Mouse (Mus musculus): ENCODE measurements around the gene Slc12a8. TPM values are rescaled to one million over a fixed set of nuclear protein-coding genes. Genes with fewer than 3 reads are reported as not detected.

The Slc12a8 gene
- polyA plus RNA-seq, 2 experiments, result 0.94 to 0.97 TPM

GRCm38 (mm10) chr16:33605647-33606596 is 88.8 kb downstream of the Slc12a8 start:
- no peak for TF ChIP-seq POLR2A (IDR thresholded peaks at IDR 0.05; ENCODE audit: borderline replicate concordance, extremely low read depth, insufficient read depth, insufficient read length)
- ATAC-seq (ENCODE audit: low FRiP score, low read depth) (no peak), DNase-seq (ENCODE audit: low spot score) (no peak)
- Histone ChIP-seq H3K4me1 (ENCODE audit: control insufficient read depth, insufficient read depth, low read length) (no peaks in the 10 kb centered on the region), H3K9me3 (ENCODE audit: control insufficient read depth, low read length) (no peaks in the 10 kb centered on the region), H3K27ac (replicated peaks; ENCODE audit: low read depth, low read length) (no peak overlapping the region), H3K4me3 (replicated peaks; ENCODE audit: low read length) (no peak overlapping the region), H3K36me3 (ENCODE audit: control insufficient read depth, insufficient read depth, low read length) (no peaks in the 10 kb centered on the region), H3K4me2 (replicated peaks; ENCODE audit: low read depth, low read length, severe bottlenecking) (no peak overlapping the region), H3K27me3 (ENCODE audit: control insufficient read depth, insufficient read depth, low read length) (no peaks in the 10 kb centered on the region), H3K9ac (ENCODE audit: low read depth, low read length, severe bottlenecking) (no peak overlapping the region)
- 50% methylated on average over 9 of the region's 9 CpGs for WGBS

GRCm38 (mm10) chr16:33606691-33607532 is 89.8 kb downstream of the Slc12a8 start:
- H3K27me3 ChIP-seq (ENCODE audit: control insufficient read depth, insufficient read depth, low read length), result no peaks in the 10 kb centered on the region
- no peaks in the 10 kb centered on the region for H3K4me1 ChIP-seq (ENCODE audit: control insufficient read depth, insufficient read depth, low read length)
- no peaks in the 10 kb centered on the region for H3K9me3 ChIP-seq (ENCODE audit: control insufficient read depth, low read length)
- no peak overlapping the region for H3K4me3 ChIP-seq (replicated peaks; ENCODE audit: low read length)
- WGBS, result 60% methylated on average over 8 of the region's 8 CpGs
- no peak overlapping the region for H3K9ac ChIP-seq (ENCODE audit: low read depth, low read length, severe bottlenecking)
- H3K4me2 ChIP-seq (replicated peaks; ENCODE audit: low read depth, low read length, severe bottlenecking), result no peak overlapping the region
- H3K27ac ChIP-seq (replicated peaks; ENCODE audit: low read depth, low read length), result no peak overlapping the region
- H3K36me3 ChIP-seq (ENCODE audit: control insufficient read depth, insufficient read depth, low read length), result no peaks in the 10 kb centered on the region
- no peak for ATAC-seq (ENCODE audit: low FRiP score, low read depth)
- DNase-seq (ENCODE audit: low spot score), result no peak
- TF ChIP-seq POLR2A (IDR thresholded peaks at IDR 0.05; ENCODE audit: borderline replicate concordance, extremely low read depth, insufficient read depth, insufficient read length), result no peak

GRCm38 (mm10) chr16:33609554-33609953 is 92.4 kb downstream of the Slc12a8 start:
- DNase-seq (ENCODE audit: low spot score) (no peak), ATAC-seq (ENCODE audit: low FRiP score, low read depth) (no peak)
- Histone ChIP-seq H3K36me3 (ENCODE audit: control insufficient read depth, insufficient read depth, low read length) (no peaks in the 10 kb centered on the region), H3K9me3 (ENCODE audit: control insufficient read depth, low read length) (no peaks in the 10 kb centered on the region), H3K27ac (replicated peaks; ENCODE audit: low read depth, low read length) (no peak overlapping the region), H3K9ac (ENCODE audit: low read depth, low read length, severe bottlenecking) (no peak overlapping the region), H3K4me3 (replicated peaks; ENCODE audit: low read length) (no peak overlapping the region), H3K4me1 (ENCODE audit: control insufficient read depth, insufficient read depth, low read length) (no peaks in the 10 kb centered on the region), H3K4me2 (replicated peaks; ENCODE audit: low read depth, low read length, severe bottlenecking) (no peak overlapping the region), H3K27me3 (ENCODE audit: control insufficient read depth, insufficient read depth, low read length) (no peaks in the 10 kb centered on the region)
- 64% methylated on average over 2 of the region's 2 CpGs for WGBS
- TF ChIP-seq POLR2A (IDR thresholded peaks at IDR 0.05; ENCODE audit: borderline replicate concordance, extremely low read depth, insufficient read depth, insufficient read length), result no peak

- no peaks in the 10 kb centered on the region for H3K4me1 ChIP-seq (ENCODE audit: control insufficient read depth, insufficient read depth, low read length)
- H3K9ac ChIP-seq (ENCODE audit: low read depth, low read length, severe bottlenecking), result no peak overlapping the region
- TF ChIP-seq POLR2A (IDR thresholded peaks at IDR 0.05; ENCODE audit: borderline replicate concordance, extremely low read depth, insufficient read depth, insufficient read length), result no peak
- no peaks in the 10 kb centered on the region for H3K36me3 ChIP-seq (ENCODE audit: control insufficient read depth, insufficient read depth, low read length)
- no peak for ATAC-seq (ENCODE audit: low FRiP score, low read depth)
- 82% methylated on average over 7 of the region's 7 CpGs for WGBS
- H3K4me3 ChIP-seq (replicated peaks; ENCODE audit: low read length), result no peak overlapping the region
- no peak overlapping the region for H3K27ac ChIP-seq (replicated peaks; ENCODE audit: low read depth, low read length)
- no peak overlapping the region for H3K4me2 ChIP-seq (replicated peaks; ENCODE audit: low read depth, low read length, severe bottlenecking)
- no peaks in the 10 kb centered on the region for H3K27me3 ChIP-seq (ENCODE audit: control insufficient read depth, insufficient read depth, low read length)
- no peaks in the 10 kb centered on the region for H3K9me3 ChIP-seq (ENCODE audit: control insufficient read depth, low read length)
- DNase-seq (ENCODE audit: low spot score), result no peak
Observed at GRCm38 (mm10) chr16:33610466-33610865, 93.3 kb downstream of the Slc12a8 start.

GRCm38 (mm10) chr16:33611291-33611690 is 94.2 kb downstream of the Slc12a8 start:
- no peak for TF ChIP-seq POLR2A (IDR thresholded peaks at IDR 0.05; ENCODE audit: borderline replicate concordance, extremely low read depth, insufficient read depth, insufficient read length)
- no peak overlapping the region for H3K4me3 ChIP-seq (replicated peaks; ENCODE audit: low read length)
- H3K4me2 ChIP-seq (replicated peaks; ENCODE audit: low read depth, low read length, severe bottlenecking), result no peak overlapping the region
- ATAC-seq (ENCODE audit: low FRiP score, low read depth), result no peak
- no peak overlapping the region for H3K9ac ChIP-seq (ENCODE audit: low read depth, low read length, severe bottlenecking)
- H3K27me3 ChIP-seq (ENCODE audit: control insufficient read depth, insufficient read depth, low read length), result no peaks in the 10 kb centered on the region
- no peak overlapping the region for H3K27ac ChIP-seq (replicated peaks; ENCODE audit: low read depth, low read length)
- 74% methylated on average over 8 of the region's 8 CpGs for WGBS
- no peaks in the 10 kb centered on the region for H3K36me3 ChIP-seq (ENCODE audit: control insufficient read depth, insufficient read depth, low read length)
- no peaks in the 10 kb centered on the region for H3K9me3 ChIP-seq (ENCODE audit: control insufficient read depth, low read length)
- no peaks in the 10 kb centered on the region for H3K4me1 ChIP-seq (ENCODE audit: control insufficient read depth, insufficient read depth, low read length)
- no peak for DNase-seq (ENCODE audit: low spot score)

Measured in limb, embryonic 14.5 days (tissue).